Mouse (Mus musculus): ENCODE data around the gene Tnks2.
"Not testable (repeated sequence)": the region's sequence is repeated elsewhere in the genome, so short reads cannot be mapped to it uniquely, and the experiment has no call there.

Gene Tnks2

GRCm38 (mm10) chr19:36833788-36834531 is at the start of gene Tnks2:
Tnks2 (plus strand) TSS chr19:36834232.
- in situ Hi-C loops (cut with MboI, MseI) = no loop called here

DNA sequence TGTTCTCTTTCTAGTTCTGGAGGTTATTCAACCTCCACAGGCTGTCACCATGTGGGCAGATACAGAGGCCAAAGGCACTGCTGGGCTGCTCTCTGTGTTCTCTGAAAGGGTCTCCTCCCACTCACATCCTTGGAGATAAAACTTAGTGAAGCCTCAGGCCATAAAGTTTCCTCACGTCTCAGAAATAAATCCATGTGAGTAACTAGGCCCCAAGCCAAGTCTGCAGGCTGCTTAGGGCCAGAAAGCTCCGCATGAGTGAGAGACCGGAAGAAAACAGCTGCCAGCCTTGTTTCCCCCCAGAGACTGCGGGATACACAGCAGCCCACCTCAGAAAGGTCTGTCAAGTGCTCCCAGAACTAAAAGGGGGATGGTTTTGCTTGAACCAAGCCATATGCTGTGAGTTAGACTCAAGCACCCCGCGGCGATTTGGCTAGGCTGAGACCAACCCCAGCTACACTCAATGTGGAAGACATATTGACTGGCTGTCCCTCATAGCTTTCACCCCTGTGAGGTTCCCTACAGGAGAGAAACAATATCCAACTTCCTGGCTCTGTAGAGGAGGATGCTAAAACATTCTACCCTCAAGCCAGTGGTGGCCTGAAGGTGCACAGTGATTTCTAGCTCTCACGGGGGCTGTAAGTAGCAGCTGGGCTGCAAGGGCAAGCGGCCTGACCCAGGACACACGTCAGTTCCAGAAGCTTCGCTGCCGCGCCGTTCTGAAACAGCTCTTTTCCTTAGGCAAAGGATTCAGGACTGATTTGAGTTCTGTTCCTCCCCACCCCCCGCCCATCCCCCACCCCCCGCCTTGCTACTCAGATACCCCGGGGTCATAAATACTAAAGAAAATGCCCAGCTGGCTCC is 43.9 kb upstream of the Tnks2 start:
- in situ Hi-C loops (cut with MboI, MseI) = no loop called here

GRCm38 (mm10) chr19:36792589-36792988 is 41.4 kb upstream of the Tnks2 start:
- in situ Hi-C loops (cut with MboI, MseI) = no loop called here

DNA sequence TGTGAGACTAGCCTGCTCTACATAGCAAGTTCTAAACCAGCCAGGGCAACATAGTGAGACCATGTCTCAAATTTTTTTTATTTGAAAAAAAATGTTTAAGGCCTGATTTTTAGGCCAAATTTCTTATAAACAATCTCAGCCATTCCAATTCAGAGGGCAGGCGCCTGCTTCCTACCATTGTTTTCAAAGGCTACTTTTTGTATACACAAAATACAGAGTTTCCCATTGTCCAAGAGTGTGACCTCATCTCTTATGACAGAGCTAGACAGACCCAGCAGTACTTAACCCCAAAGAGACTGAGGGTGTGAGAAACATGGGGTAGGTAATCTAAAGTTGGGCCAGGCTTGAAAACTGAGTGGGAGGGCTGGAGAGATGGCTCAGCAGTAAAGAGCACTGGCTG is 40.6 kb upstream of the Tnks2 start:
- in situ Hi-C loops (cut with MboI, MseI) = no loop called here

DNA sequence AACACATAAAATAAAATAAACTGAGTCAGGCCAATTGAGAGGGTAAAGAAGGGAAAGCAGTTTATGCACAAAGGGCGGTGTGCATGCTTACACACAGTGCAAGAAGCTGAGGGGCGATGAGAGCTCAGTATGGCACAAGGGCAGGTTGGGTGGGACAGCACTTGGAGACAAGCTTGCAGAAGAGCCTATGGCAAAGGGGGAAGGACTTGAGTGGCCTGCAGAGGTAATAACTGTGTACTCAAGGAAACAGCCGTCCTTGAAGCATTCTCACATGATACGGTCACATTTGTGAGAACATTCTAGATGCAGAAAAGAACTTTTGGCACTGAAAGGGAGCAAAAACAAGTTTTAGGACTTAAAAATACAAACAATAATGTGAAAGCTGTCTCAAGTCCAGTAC is 40.0 kb upstream of the Tnks2 start:
- in situ Hi-C loops (cut with MboI, MseI) = no loop called here

DNA sequence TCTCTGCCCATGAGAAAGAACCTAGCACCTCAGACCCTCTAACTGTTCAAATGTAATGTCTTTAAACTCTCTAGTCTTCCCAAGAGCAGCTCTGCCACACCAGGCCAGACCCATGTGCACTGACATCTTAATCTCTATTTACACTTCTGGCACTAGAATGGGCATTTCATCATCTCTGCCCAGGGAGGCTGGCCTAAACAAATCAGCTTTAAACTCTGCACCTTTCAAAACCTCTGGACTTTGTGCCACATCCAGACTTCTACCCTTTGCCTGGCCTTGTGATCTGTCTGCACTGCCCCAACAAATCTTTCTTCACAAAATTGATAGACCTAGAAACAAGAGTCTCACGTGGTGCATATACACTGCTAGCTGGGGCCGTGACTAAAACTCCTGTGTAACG is 38.8 kb upstream of the Tnks2 start:
- in situ Hi-C loops (cut with MboI, MseI) = no loop called here

- in situ Hi-C loops (cut with MboI, MseI) = no loop called here
These were observed 37.1 kb upstream of the Tnks2 start for GRCm38 (mm10) chr19:36796931-36797330.

GRCm38 (mm10) chr19:36800288-36800687 is 33.7 kb upstream of the Tnks2 start:
- in situ Hi-C loops (cut with MboI, MseI) = no loop called here

- in situ Hi-C loops (cut with MboI, MseI) = no loop called here
These were observed 32.0 kb upstream of the Tnks2 start for GRCm38 (mm10) chr19:36801856-36802641.

DNA sequence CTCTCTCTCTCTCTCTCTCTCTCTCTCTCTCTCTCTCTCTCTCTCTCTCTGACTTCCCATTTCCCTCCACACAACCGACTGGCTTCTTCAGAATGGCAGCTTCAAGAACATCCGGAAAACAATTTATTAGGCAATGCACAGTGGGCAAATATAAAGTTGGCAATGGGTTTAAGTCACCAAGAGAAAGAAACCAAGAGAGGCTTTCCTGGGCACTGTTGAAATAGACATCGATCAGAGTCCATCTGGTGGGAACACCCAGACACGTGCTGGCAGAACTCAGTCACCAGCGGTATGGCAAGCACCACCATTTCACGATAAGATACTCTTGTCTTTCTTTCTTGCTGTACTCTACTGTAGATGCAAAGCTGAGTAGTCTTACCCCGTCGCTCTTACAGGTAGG is 30.6 kb upstream of the Tnks2 start:
- in situ Hi-C loops (cut with MboI, MseI) = no loop called here

DNA sequence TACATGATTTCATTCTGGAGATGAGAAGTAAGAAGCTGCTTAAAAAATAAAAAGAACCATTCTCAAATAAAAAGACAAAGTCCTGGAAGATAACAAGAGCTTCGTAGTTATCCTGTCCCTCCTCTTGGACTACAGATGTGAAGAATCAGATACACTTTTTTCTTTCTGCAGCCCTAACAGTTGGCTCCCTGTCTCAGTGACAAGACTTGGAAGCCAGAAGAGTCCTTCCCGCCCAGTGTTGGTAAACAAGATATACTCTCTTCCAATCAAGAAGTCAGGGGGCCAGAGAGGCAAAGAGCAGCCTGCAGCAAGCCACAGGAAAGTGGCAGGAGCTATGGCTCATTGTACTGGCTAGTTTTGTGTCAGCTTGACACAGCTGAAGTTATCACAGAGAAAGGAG is 27.2 kb upstream of the Tnks2 start:
- in situ Hi-C loops (cut with MboI, MseI) = no loop called here

DNA sequence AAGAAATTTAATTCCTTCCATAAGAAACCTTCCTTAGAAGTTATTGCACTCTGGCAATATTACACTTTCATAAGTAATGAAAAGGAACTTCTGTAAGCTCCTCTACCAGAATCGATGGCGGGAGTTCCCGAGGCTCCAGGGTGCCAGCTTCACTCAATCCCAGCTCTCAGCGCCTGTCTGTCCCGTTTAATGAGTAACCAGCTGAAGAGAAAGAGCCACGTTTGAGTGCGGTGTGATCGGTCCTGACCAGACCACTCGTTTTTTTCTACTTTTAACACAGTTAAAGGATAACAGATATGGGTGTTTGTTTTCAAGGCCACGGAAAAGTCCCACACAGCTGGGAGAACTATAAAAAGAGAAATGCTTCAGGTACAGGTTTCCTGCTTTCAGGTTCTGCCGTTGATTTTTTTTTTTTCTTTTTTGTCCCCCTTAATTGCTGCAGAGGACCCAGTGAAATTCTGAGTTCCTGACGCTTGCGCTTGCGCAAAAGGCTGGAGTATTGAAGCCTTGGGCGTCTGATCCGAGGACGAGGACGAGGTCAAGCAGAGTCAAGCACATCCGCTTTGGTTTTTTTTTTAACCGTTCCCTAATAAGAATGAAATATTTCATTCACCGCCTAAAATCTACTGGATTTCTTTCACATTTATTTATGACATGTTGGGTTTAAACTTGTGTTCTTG is 25.5 kb upstream of the Tnks2 start:
- in situ Hi-C loops (cut with MboI, MseI) = no loop called here

GRCm38 (mm10) chr19:36809476-36810168 is 24.4 kb upstream of the Tnks2 start:
- in situ Hi-C loops (cut with MboI, MseI) = no loop called here

- in situ Hi-C loops (cut with MboI, MseI) = no loop called here
These were observed 22.0 kb upstream of the Tnks2 start for GRCm38 (mm10) chr19:36812011-36812410.

- in situ Hi-C loops (cut with MboI, MseI) = no loop called here
These were observed 18.4 kb upstream of the Tnks2 start for GRCm38 (mm10) chr19:36815396-36816271.

GRCm38 (mm10) chr19:36818141-36818885 is 15.7 kb upstream of the Tnks2 start:
- in situ Hi-C loops (cut with MboI, MseI) = no loop called here

- in situ Hi-C loops (cut with MboI, MseI) = no loop called here
These were observed 14.8 kb upstream of the Tnks2 start for GRCm38 (mm10) chr19:36819199-36819598.

GRCm38 (mm10) chr19:36820469-36820868 is 13.6 kb upstream of the Tnks2 start:
- in situ Hi-C loops (cut with MboI, MseI) = no loop called here

- in situ Hi-C loops (cut with MboI, MseI) = not testable (repeated sequence)
These were observed 12.7 kb upstream of the Tnks2 start for GRCm38 (mm10) chr19:36821301-36821700.

Data from T-helper 17 cell (primary cell).